Mouse (Mus musculus): ENCODE results near the gene Sord. TPM values are rescaled to one million over a fixed set of nuclear protein-coding genes. Genes with fewer than 3 reads are reported as not detected.

The Sord gene
- polyA plus RNA-seq, 1 experiment from 2014 or later: 23.4 TPM

GRCm38 (mm10) chr2:122255997-122256396 lies 21.4 kb downstream of the Sord start:
- WGBS: 86% methylated on average over 5 of the region's 5 CpGs
- no peak for ATAC-seq (ENCODE audit: low read depth)
- no peaks in the 10 kb centered on the region for H3K4me1 ChIP-seq (replicated peaks; ENCODE audit: control insufficient read depth, insufficient read depth, low read length)

DNA sequence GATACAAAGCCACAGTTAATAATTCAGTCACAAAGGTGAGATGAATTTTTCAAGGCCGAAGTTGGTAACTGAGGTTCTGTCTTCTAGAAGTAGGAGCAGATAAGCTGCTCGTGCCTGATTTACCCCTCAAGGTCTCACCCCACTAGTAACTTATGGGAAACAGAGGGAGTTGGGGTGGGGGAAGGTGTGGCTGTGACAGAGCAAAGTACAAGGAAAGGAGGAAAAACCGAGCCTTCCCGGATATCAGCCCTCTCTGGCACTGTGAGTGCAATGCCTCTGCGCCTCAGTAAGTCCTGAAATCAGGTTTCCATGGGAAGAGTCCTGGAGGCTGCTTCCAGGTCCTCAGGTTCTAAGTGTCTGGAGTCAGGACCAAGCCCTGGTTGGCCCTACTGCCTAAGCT lies 26.2 kb downstream of the Sord start:
- no peak overlapping the region for H3K4me3 ChIP-seq (ENCODE audit: low read length)
- H3K9ac ChIP-seq (ENCODE audit: low read length): no peak overlapping the region
- no peak for ATAC-seq (ENCODE audit: low read depth)
- no peak overlapping the region for H3K27ac ChIP-seq (ENCODE audit: low read length)
- H3K4me1 ChIP-seq (replicated peaks; ENCODE audit: control insufficient read depth, insufficient read depth, low read length): no peaks in the 10 kb centered on the region
- no peak overlapping the region for H3K4me2 ChIP-seq (ENCODE audit: low read depth, low read length)
- 78% methylated on average over 5 of the region's 5 CpGs for WGBS
- H3K27me3 ChIP-seq (ENCODE audit: control insufficient read depth, insufficient read depth, low read depth, low read length): no peaks in the 10 kb centered on the region
- no peaks in the 10 kb centered on the region for H3K9me3 ChIP-seq (ENCODE audit: control insufficient read depth, low read length)
- no peaks in the 10 kb centered on the region for H3K36me3 ChIP-seq (ENCODE audit: control insufficient read depth, insufficient read depth, low read length)

More at GRCm38 (mm10) chr2:122255997-122256396, 21.4 kb downstream of the Sord start:
- Histone ChIP-seq H3K9me3 (ENCODE audit: control insufficient read depth, low read length) (no peaks in the 10 kb centered on the region), H3K27ac (ENCODE audit: low read length) (no peak overlapping the region), H3K4me3 (ENCODE audit: low read length) (no peak overlapping the region), H3K4me2 (ENCODE audit: low read depth, low read length) (no peak overlapping the region), H3K9ac (ENCODE audit: low read length) (no peak overlapping the region), H3K36me3 (ENCODE audit: control insufficient read depth, insufficient read depth, low read length) (no peaks in the 10 kb centered on the region), H3K27me3 (ENCODE audit: control insufficient read depth, insufficient read depth, low read depth, low read length) (no peaks in the 10 kb centered on the region)

DNA sequence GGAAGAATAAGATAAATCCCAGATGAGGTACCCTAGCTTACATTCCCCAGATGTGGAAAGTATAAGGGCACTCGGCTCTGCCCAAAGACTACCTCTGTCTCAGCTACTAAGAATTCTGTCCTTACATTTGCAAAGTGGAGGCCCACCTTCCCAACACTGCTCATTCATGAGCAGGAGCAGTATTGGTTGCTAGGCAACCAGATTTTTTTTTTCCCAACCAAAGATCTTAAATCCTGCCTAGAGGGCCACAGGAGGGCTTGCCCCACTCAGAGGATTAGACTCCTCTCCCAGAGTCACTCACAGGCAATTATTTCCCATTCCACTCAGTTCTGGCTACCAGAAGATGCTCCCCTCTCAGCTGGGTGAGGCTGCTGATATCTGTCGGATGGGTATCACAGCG lies 30.1 kb downstream of the Sord start:
- no peak overlapping the region for H3K9ac ChIP-seq (ENCODE audit: low read length)
- H3K9me3 ChIP-seq (ENCODE audit: control insufficient read depth, low read length): no peaks in the 10 kb centered on the region
- no peak for ATAC-seq (ENCODE audit: low read depth)
- H3K4me1 ChIP-seq (replicated peaks; ENCODE audit: control insufficient read depth, insufficient read depth, low read length): no peaks in the 10 kb centered on the region
- no peaks in the 10 kb centered on the region for H3K27me3 ChIP-seq (ENCODE audit: control insufficient read depth, insufficient read depth, low read depth, low read length)
- H3K4me2 ChIP-seq (ENCODE audit: low read depth, low read length): no peak overlapping the region
- no peak overlapping the region for H3K4me3 ChIP-seq (ENCODE audit: low read length)
- no peaks in the 10 kb centered on the region for H3K36me3 ChIP-seq (ENCODE audit: control insufficient read depth, insufficient read depth, low read length)
- H3K27ac ChIP-seq (ENCODE audit: low read length): no peak overlapping the region
- 72% methylated on average over 3 of the region's 3 CpGs for WGBS

- Histone ChIP-seq H3K9me3 (ENCODE audit: control insufficient read depth, low read length) (no peaks in the 10 kb centered on the region), H3K27me3 (ENCODE audit: control insufficient read depth, insufficient read depth, low read depth, low read length) (no peaks in the 10 kb centered on the region), H3K9ac (ENCODE audit: low read length) (no peak overlapping the region), H3K27ac (ENCODE audit: low read length) (no peak overlapping the region), H3K4me2 (ENCODE audit: low read depth, low read length) (no peak overlapping the region), H3K4me3 (ENCODE audit: low read length) (no peak overlapping the region), H3K4me1 (replicated peaks; ENCODE audit: control insufficient read depth, insufficient read depth, low read length) (no peaks in the 10 kb centered on the region), H3K36me3 (ENCODE audit: control insufficient read depth, insufficient read depth, low read length) (no peaks in the 10 kb centered on the region)
- 73% methylated on average over 7 of the region's 7 CpGs for WGBS
- peak; percentile 36; the same call in 1 of the 2 replicates for ATAC-seq (ENCODE audit: low read depth)
These were observed 32.1 kb downstream of the Sord start for GRCm38 (mm10) chr2:122266407-122267193.

DNA sequence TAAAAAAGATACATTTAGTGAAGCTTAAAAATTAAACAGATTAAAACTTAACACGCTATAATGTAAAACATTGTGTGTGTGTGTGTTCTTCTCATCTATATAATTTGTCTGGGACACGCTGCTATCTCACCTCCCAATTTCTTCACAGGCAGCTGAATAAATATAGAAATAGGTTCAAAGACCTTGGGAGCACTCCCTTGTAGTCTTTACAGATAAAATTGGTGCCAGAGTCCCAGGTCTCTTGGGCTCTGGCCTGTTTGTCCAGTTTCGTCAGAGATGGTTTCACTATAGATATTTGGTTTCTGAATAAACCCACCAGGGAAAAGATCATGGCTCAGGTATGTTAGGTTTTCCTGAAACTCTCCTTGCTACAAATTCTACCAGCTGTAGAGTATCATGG lies 44.2 kb downstream of the Sord start:
- Histone ChIP-seq H3K4me1 (replicated peaks; ENCODE audit: control insufficient read depth, insufficient read depth, low read length) (no peaks in the 10 kb centered on the region), H3K9ac (ENCODE audit: low read length) (no peak overlapping the region), H3K27me3 (ENCODE audit: control insufficient read depth, insufficient read depth, low read depth, low read length) (no peaks in the 10 kb centered on the region), H3K9me3 (ENCODE audit: control insufficient read depth, low read length) (no peaks in the 10 kb centered on the region), H3K36me3 (ENCODE audit: control insufficient read depth, insufficient read depth, low read length) (no peaks in the 10 kb centered on the region), H3K4me2 (ENCODE audit: low read depth, low read length) (no peak overlapping the region), H3K27ac (ENCODE audit: low read length) (no peak overlapping the region), H3K4me3 (ENCODE audit: low read length) (no peak overlapping the region)
- WGBS: 71% methylated on average over 3 of the region's 3 CpGs
- no peak for ATAC-seq (ENCODE audit: low read depth)

DNA sequence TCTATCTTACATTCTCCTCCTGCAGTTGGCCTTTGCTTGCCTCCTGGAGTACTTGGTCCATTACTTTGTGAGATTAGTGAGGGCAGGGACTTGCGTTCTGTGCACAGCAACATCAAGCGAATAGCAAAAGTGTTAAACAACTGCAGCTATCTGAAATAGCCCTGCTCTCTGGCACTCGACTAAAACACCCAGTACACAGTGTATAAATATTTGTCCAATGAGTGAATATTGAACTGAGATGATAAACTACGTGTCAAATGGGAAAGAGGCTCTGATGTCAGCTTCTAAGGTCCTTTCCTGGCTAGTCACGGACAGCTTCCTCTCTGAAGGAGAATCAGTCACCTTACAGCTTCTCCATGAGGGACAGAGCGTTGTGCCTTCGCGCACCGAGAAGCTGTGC lies 49.5 kb downstream of the Sord start:
- ATAC-seq (ENCODE audit: low read depth): no peak
- Histone ChIP-seq H3K27me3 (ENCODE audit: control insufficient read depth, insufficient read depth, low read depth, low read length) (no peaks in the 10 kb centered on the region), H3K36me3 (ENCODE audit: control insufficient read depth, insufficient read depth, low read length) (no peaks in the 10 kb centered on the region), H3K4me1 (replicated peaks; ENCODE audit: control insufficient read depth, insufficient read depth, low read length) (no peaks in the 10 kb centered on the region), H3K4me2 (ENCODE audit: low read depth, low read length) (no peak overlapping the region), H3K9me3 (ENCODE audit: control insufficient read depth, low read length) (no peaks in the 10 kb centered on the region), H3K4me3 (ENCODE audit: low read length) (no peak overlapping the region), H3K27ac (ENCODE audit: low read length) (no peak overlapping the region), H3K9ac (ENCODE audit: low read length) (no peak overlapping the region)
- WGBS: 52% methylated on average over 9 of the region's 9 CpGs

DNA sequence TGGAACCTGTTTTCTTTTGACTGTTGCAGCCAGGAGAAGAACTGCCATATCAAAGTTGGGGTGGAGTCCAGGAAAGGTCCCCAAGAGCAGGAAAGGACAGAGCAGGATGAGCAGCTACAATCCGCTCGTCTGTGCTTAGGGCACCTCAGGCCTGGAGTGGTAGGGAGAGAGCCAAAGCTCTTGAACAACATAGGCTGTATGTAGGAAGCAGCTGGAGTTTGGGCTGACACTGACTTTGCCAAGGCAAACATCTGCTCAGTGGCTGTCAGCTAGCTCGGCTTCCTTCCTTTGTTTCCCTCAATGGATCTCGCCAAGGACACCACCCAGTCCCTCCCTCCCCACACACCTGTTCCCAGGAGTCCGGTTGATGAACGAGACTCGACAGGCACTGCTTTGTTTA lies 51.6 kb downstream of the Sord start:
- H3K4me2 ChIP-seq (ENCODE audit: low read depth, low read length): no peak overlapping the region
- WGBS: 39% methylated on average over 7 of the region's 7 CpGs

DNA sequence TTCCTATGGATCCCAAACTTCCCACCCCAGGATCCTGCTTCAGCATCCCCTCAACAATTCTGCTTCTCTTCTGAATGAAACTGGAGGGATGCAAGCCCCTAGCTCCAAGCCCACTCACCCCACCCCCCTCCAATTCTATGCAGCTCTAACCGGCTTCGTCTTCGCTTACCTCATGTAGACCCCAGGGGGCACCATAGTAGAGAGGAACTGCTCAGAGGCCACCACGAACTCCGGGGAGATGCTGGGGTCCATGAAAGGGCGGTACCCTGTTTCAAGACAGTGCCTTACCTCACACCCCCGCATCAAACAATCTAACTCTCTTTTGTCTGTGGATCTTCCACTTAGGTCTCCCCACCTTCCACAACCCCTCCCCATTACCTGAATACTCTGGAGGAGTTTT lies 60.4 kb downstream of the Sord start:
- Histone ChIP-seq H3K27me3 (ENCODE audit: control insufficient read depth, insufficient read depth, low read depth, low read length) (peaks cover 52% of the 10 kb centered on the region), H3K4me2 (ENCODE audit: low read depth, low read length) (no peak overlapping the region), H3K4me3 (ENCODE audit: low read length) (no peak overlapping the region), H3K9ac (ENCODE audit: low read length) (no peak overlapping the region), H3K36me3 (ENCODE audit: control insufficient read depth, insufficient read depth, low read length) (no peaks in the 10 kb centered on the region), H3K4me1 (replicated peaks; ENCODE audit: control insufficient read depth, insufficient read depth, low read length) (peaks cover 13% of the 10 kb centered on the region), H3K9me3 (ENCODE audit: control insufficient read depth, low read length) (no peaks in the 10 kb centered on the region), H3K27ac (ENCODE audit: low read length) (no peak overlapping the region)
- ATAC-seq (ENCODE audit: low read depth): no peak
- 3% methylated on average over 7 of the region's 7 CpGs for WGBS

More for the DNA sequence above, 51.6 kb downstream of the Sord start:
- no peak for ATAC-seq (ENCODE audit: low read depth)
- Histone ChIP-seq H3K4me1 (replicated peaks; ENCODE audit: control insufficient read depth, insufficient read depth, low read length) (no peaks in the 10 kb centered on the region), H3K27me3 (ENCODE audit: control insufficient read depth, insufficient read depth, low read depth, low read length) (no peaks in the 10 kb centered on the region), H3K4me3 (ENCODE audit: low read length) (no peak overlapping the region), H3K9ac (ENCODE audit: low read length) (no peak overlapping the region), H3K9me3 (ENCODE audit: control insufficient read depth, low read length) (no peaks in the 10 kb centered on the region), H3K27ac (ENCODE audit: low read length) (no peak overlapping the region), H3K36me3 (ENCODE audit: control insufficient read depth, insufficient read depth, low read length) (no peaks in the 10 kb centered on the region)

DNA sequence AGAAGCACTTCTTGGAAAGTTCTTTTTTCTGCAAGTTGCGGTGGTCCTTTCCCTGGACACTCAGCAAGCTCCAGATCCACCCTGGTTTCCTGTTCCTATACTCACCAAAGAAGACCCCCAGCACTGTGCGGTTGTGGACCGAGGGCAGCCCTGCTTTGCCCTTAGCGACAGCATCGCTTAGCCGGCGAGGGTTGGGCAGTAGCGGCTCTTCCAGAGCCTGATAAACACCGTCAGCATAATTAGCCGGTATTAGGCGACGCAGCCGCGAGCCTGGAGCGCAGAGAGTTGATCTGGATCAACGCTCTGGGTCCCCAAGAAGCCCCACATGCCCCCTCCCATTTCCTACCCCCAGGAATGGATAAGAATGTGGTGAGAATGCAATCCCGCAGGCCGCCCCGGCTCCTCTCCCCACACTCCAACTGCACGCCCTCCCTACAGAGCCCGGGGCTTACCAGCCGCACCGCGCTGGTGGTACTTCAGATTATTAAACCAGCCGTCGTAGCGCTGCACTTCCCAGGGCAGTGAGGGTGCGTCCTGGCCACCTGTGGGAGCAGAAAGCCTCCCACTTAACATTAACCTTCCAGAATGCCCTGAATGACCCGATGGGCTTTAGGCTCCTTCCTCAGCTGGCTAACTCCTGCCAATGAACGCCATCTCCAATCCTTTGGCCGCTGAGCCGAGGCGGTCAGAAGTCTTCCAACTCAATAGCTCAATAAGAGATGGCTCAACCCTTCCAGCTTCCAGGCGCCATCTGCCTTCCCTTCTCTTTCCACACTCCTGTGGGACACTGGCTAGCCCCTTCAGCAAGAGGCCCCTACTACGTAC lies 62.9 kb downstream of the Sord start:
- 1% methylated on average over 35 of the region's 35 CpGs for WGBS
- Histone ChIP-seq H3K27me3 (ENCODE audit: control insufficient read depth, insufficient read depth, low read depth, low read length) (peaks cover 76% of the 10 kb centered on the region), H3K4me2 (ENCODE audit: low read depth, low read length) (0 out of 2 replicates have a peak overlapping the region, but pooled peaks have one; percentile 3), H3K9ac (ENCODE audit: low read length) (no peak overlapping the region), H3K4me3 (ENCODE audit: low read length) (0 out of 2 replicates have a peak overlapping the region, but pooled peaks have one; percentile 8), H3K36me3 (ENCODE audit: control insufficient read depth, insufficient read depth, low read length) (no peaks in the 10 kb centered on the region), H3K4me1 (replicated peaks; ENCODE audit: control insufficient read depth, insufficient read depth, low read length) (peaks cover 20% of the 10 kb centered on the region), H3K27ac (ENCODE audit: low read length) (no peak overlapping the region), H3K9me3 (ENCODE audit: control insufficient read depth, low read length) (no peaks in the 10 kb centered on the region)
- ATAC-seq (ENCODE audit: low read depth): no peak

Data from lung, embryonic 16.5 days (tissue).